In the genomic region with DNA sequence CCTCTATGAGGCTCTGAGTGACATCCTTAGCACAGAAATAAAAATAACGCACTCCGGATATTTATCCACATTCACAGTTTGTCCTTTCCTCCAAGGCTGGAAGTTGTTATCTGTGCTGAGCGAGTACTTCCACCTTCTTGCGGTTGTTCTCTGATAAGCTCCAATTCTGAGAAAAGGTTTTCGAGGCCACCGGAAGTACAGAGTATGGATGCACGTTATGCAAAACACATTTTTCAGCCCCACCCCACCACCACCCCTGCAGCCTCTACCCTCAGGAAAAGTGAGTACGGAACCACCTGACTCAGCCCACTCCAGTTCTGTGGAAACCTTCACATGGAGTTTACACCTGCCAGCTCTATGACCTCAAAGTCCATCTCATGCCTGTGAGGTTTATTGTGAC, we compare ENCODE assay signal across 15 mouse cellular contexts. TPM values are rescaled to one million over a fixed set of nuclear protein-coding genes. Genes with fewer than 3 reads are reported as not detected.
A peak's percentile ranks its signal among the peaks of the same experiment; 100 is the strongest.
DNase-seq lines count a peak whose midpoint lies in the region; ATAC-seq and TF ChIP-seq lines count a peak whose summit lies in the region.
"Had no signal": no experiment of that assay in that cellular context is flagged by ENCODE, and none has a peak within 500 bp of the region (broad histone marks: within the 10 kb centered on the region; RNA-seq: fewer than 3 reads in every experiment).

No protein-coding gene starts in this region.

- no peak for TF ChIP-seq CTCF in liver, postnatal 0 days (IDR thresholded peaks at IDR 0.05; ENCODE audit: low read depth)

- H3K9ac ChIP-seq in liver, postnatal 0 days (replicated peaks), result no peak overlapping the region
- no peak overlapping the region for H3K9ac ChIP-seq in hindbrain, embryonic 14.5 days
- H3K9ac ChIP-seq in hindbrain, embryonic 12.5 days, result no peak overlapping the region
- H3K9ac ChIP-seq: heart, embryonic 15.5 days; limb, embryonic 15.5 days had no signal

- peak overlapping the region; percentile 8; the same call in 1 of the 2 replicates for H3K4me2 ChIP-seq in liver, postnatal 0 days (ENCODE audit: low read depth, low read length)
- H3K4me2 ChIP-seq in hindbrain, embryonic 14.5 days (replicated peaks), result no peak overlapping the region
- H3K4me2 ChIP-seq in hindbrain, embryonic 12.5 days (replicated peaks), result no peak overlapping the region
- H3K4me2 ChIP-seq: heart, embryonic 15.5 days; limb, embryonic 15.5 days had no signal

- WGBS in liver, postnatal 0 days (ENCODE audit: insufficient replicate concordance), result 37% methylated on average over 8 of the region's 8 CpGs
- WGBS in hindbrain, embryonic 14.5 days, result 94% methylated on average over 8 of the region's 8 CpGs
- WGBS in hindbrain, embryonic 12.5 days, result 89% methylated on average over 8 of the region's 8 CpGs

- DNase-seq in thymus, postnatal 0 days (ENCODE audit: low spot score), result peak; percentile 44
- no peak for DNase-seq in thymus, adult 18-20 months
- peak; percentile 65 for DNase-seq in liver, postnatal 0 days
- peak; percentile 31 for DNase-seq in thymus, postnatal 25 days
- no peak for DNase-seq in gastrocnemius, postnatal 4 days (ENCODE audit: low spot score in 2 of 2)
- no peak for DNase-seq in hindbrain, embryonic 14.5 days (ENCODE audit: low spot score)
- DNase-seq: cerebellum, adult 9-10 months; kidney, adult 8-10 months; midbrain, embryonic 14.5 days; right cerebral cortex, postnatal 14 days had no signal

- no peaks in the 10 kb centered on the region for H3K9me3 ChIP-seq in liver, postnatal 0 days (ENCODE audit: low read length)
- H3K9me3 ChIP-seq in hindbrain, embryonic 14.5 days (ENCODE audit: control insufficient read depth, low read length), result no peaks in the 10 kb centered on the region
- no peaks in the 10 kb centered on the region for H3K9me3 ChIP-seq in hindbrain, embryonic 12.5 days (replicated peaks)
- H3K9me3 ChIP-seq: heart, embryonic 15.5 days; limb, embryonic 15.5 days had no signal

- H3K27ac ChIP-seq in liver, postnatal 0 days (ENCODE audit: low read depth), result peak overlapping the region; percentile 97
- H3K27ac ChIP-seq in hindbrain, embryonic 14.5 days, result no peak overlapping the region
- no peak overlapping the region for H3K27ac ChIP-seq in hindbrain, embryonic 12.5 days
- H3K27ac ChIP-seq: heart, embryonic 15.5 days; limb, embryonic 15.5 days had no signal

- H3K4me3 ChIP-seq in liver, postnatal 0 days (ENCODE audit: low read depth, low read length), result no peak overlapping the region
- H3K4me3 ChIP-seq in hindbrain, embryonic 14.5 days (replicated peaks; ENCODE audit: low read length), result no peak overlapping the region
- no peak overlapping the region for H3K4me3 ChIP-seq in hindbrain, embryonic 12.5 days
- H3K4me3 ChIP-seq: heart, embryonic 15.5 days; limb, embryonic 15.5 days had no signal

- H3K36me3 ChIP-seq in liver, postnatal 0 days (replicated peaks; ENCODE audit: insufficient read depth, low read length), result no peaks in the 10 kb centered on the region
- H3K36me3 ChIP-seq in hindbrain, embryonic 14.5 days (replicated peaks; ENCODE audit: control insufficient read depth, insufficient read depth), result no peaks in the 10 kb centered on the region
- no peaks in the 10 kb centered on the region for H3K36me3 ChIP-seq in hindbrain, embryonic 12.5 days
- H3K36me3 ChIP-seq: heart, embryonic 15.5 days; limb, embryonic 15.5 days had no signal

- peaks cover 46% of the 10 kb centered on the region for H3K4me1 ChIP-seq in liver, postnatal 0 days (ENCODE audit: insufficient read depth)
- H3K4me1 ChIP-seq in hindbrain, embryonic 14.5 days (replicated peaks; ENCODE audit: control insufficient read depth, insufficient read depth, low read length), result peaks cover 4% of the 10 kb centered on the region; the same call in 1 of the 2 replicates
- peaks cover 10% of the 10 kb centered on the region for H3K4me1 ChIP-seq in hindbrain, embryonic 12.5 days

- ATAC-seq in granulocyte monocyte progenitor cell, adult 5-6 weeks (replicated peaks; ENCODE audit: poor library complexity, severe bottlenecking), result 0 out of 2 replicates have a peak, but pooled peaks have one; percentile 4
- peak; percentile 90 for ATAC-seq in liver, postnatal 0 days
- no peak for ATAC-seq in hindbrain, embryonic 14.5 days (ENCODE audit: low FRiP score)
- no peak for ATAC-seq in hindbrain, embryonic 12.5 days (ENCODE audit: low FRiP score)

- no peaks in the 10 kb centered on the region for H3K27me3 ChIP-seq in liver, postnatal 0 days (ENCODE audit: insufficient read depth, low read length)
- H3K27me3 ChIP-seq in hindbrain, embryonic 14.5 days (ENCODE audit: control insufficient read depth, insufficient read depth, low read length), result no peaks in the 10 kb centered on the region
- no peaks in the 10 kb centered on the region for H3K27me3 ChIP-seq in hindbrain, embryonic 12.5 days
- H3K27me3 ChIP-seq: CH12.LX; heart, embryonic 15.5 days; limb, embryonic 15.5 days had no signal

- peak; percentile 98 for TF ChIP-seq EP300 in liver, postnatal 0 days (IDR thresholded peaks at IDR 0.05; ENCODE audit: low read depth)

RNA-seq across cellular contexts. Expression of a gene that starts 30.9 kb away (rescaled TPM):
- polyA plus RNA-seq in thymus, postnatal 0 days (2015; fragmentation: Nextera tagmentation; extraction: Ambion mirVana), result 322 and 332 TPM in 2 replicates
- 259 and 298 TPM in 2 replicates for total RNA-seq in granulocyte monocyte progenitor cell, adult 5-6 weeks (2014; fragmentation: Nextera tagmentation)
- 338 and 368 TPM in 2 replicates for total RNA-seq in granulocyte monocyte progenitor cell, adult 5-6 weeks (2017)
- 183 and 184 TPM in 2 replicates for polyA plus RNA-seq in liver, postnatal 0 days (2015; fragmentation: Nextera tagmentation; extraction: Ambion mirVana)
- 100 to 1,000 TPM; 433 to 473 TPM for total RNA-seq in gastrocnemius, postnatal 4 days (2021)
- polyA plus RNA-seq in hindbrain, embryonic 14.5 days (2014; fragmentation: Nextera tagmentation; extraction: Ambion mirVana), result 198 and 205 TPM in 2 replicates
- 322 and 326 TPM in 2 replicates for polyA plus RNA-seq in hindbrain, embryonic 12.5 days (2016; fragmentation: Nextera tagmentation; extraction: Ambion mirVana)

RNA-seq across cellular contexts. Expression of a gene that starts 40.6 kb away (rescaled TPM):
- polyA plus RNA-seq in thymus, postnatal 0 days (2015; fragmentation: Nextera tagmentation; extraction: Ambion mirVana), result 16.8 and 20.9 TPM in 2 replicates
- 6.2 and 6.6 TPM in 2 replicates for total RNA-seq in granulocyte monocyte progenitor cell, adult 5-6 weeks (2014; fragmentation: Nextera tagmentation)
- total RNA-seq in granulocyte monocyte progenitor cell, adult 5-6 weeks (2017), result 3.6 and 4.4 TPM in 2 replicates
- polyA plus RNA-seq in liver, postnatal 0 days (2015; fragmentation: Nextera tagmentation; extraction: Ambion mirVana), result 11.7 and 13.5 TPM in 2 replicates
- total RNA-seq in gastrocnemius, postnatal 4 days (2021), result 1 to 10 TPM; 5.4 to 5.6 TPM
- 17.4 and 19.7 TPM in 2 replicates for polyA plus RNA-seq in hindbrain, embryonic 14.5 days (2014; fragmentation: Nextera tagmentation; extraction: Ambion mirVana)
- 20.9 and 21.1 TPM in 2 replicates for polyA plus RNA-seq in hindbrain, embryonic 12.5 days (2016; fragmentation: Nextera tagmentation; extraction: Ambion mirVana)

Comparison
In these comparisons a context has a peak if more than half of its experiments do, and no peak if none do; other contexts are left out.
1. DNase-seq: peak in thymus, postnatal 0 days (single experiment), liver, postnatal 0 days (single experiment) and thymus, postnatal 25 days (single experiment); none in thymus, adult 18-20 months (0 of 2), gastrocnemius, postnatal 4 days (0 of 2) and hindbrain, embryonic 14.5 days (single experiment).
2. ATAC-seq: peak in granulocyte monocyte progenitor cell, adult 5-6 weeks (single experiment) and liver, postnatal 0 days (single experiment); none in hindbrain, embryonic 14.5 days (single experiment) and hindbrain, embryonic 12.5 days (single experiment).